Mouse (Mus musculus): Measurements from ENCODE around the gene Tmem260.
A peak's percentile ranks its signal among the peaks of the same experiment; 100 is the strongest.

Tmem260 gene

GRCm38 (mm10) chr14:48481591-48481990 lies 35.7 kb downstream of the Tmem260 start:
- DNase-seq (ENCODE audit: low read depth), result no peak

DNA sequence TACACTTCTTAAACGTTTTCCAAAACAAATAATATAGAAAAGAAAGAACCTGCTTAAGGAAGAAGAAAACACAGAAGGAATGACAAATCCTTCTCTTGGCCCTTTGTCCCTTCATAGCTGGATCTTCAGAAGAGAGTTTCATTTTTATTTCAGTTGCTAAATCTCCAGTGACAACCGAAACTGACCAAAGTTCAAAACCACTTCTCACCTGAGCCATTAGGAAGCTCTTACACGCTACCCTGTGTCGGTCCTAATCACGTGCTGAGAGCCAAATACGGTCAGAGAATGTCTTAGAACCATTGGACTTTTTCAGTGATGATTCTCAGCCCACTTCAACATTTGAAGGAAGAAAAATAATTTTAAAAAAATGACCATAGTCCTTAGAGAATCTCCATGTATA lies 36.8 kb downstream of the Tmem260 start:
- no peak for DNase-seq (ENCODE audit: low read depth)

- DNase-seq (ENCODE audit: low read depth), result peak; percentile 11
These were observed 48.0 kb downstream of the Tmem260 start for GRCm38 (mm10) chr14:48493896-48494295.

DNA sequence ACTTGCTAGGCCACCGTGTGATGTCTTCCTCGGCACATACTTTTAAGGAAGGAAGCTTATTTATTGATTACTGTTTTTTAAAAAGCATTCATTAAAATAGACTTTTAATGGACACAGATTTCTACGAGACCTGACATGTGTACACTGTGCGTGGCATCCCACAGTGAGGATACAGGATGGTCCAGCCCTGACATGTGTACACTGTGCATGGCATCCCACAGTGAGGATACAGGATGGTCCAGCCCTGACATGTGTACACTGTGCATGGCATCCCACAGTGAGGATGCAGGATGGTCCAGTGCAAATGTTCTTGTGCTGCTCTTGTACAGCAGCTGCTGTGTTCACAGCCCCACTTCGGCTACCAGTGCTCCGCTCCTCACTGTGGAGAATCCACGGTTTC lies 56.6 kb downstream of the Tmem260 start:
- DNase-seq (ENCODE audit: low read depth), result no peak

DNA sequence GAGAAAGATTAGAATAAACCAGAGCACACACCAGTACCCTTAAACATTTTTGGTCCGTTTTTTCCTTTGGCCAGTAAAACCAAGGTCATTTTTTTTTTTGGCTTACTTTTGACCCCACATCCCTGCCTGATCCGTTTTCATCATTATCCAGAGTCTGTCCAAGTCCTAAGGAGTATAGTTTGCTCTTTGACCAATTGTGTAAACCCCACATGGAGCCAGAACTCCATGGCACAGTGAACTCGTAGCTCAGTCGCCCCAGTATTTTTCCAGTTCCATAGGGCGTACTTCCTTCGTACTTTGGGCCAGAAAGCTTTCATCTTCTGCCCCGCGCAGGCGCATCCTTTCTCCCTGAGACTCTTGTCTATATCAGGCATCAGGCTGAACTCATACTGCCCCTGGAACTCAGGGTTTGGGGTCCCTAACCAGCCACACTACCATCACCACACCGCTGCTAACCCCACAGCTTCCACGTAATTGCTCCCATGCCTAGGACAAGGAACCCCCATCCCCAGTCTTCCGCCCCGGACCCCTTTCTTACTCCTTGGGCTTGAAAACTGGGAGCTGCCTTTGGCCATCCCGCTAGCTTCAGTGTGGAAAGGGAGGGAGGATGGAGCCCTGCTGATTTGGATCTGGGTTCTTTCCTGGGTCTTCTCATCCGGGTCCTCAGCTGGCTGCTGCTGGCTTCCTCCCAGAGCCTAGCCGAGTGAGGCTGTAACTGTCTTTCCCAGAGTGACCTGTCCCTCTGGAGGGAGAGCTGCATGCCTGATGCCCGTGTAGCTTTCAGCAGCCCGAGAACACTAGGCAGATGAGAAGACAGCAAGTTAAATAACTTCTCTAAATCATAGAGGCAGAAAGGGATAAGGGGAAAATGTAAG lies 58.0 kb downstream of the Tmem260 start:
- DNase-seq (ENCODE audit: low read depth), result no peak

DNA sequence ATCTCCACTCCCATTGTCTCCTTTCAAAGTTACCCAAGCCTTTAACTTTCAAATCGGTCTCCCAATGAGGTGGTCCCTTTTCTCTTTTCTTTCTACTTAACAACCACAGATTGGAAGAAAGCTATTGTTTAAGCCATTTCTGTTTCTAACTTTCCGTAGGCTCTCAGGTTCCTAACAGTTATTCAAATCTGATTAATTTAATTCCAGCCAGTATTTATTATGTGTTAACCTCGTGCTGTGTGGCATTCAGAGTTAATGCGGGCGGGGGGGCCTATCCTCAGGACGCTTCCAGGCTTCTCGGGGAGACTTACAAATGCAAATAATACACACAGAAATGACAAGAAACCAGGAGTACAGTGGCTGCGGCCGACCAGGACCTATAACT lies 58.6 kb downstream of the Tmem260 start:
- DNase-seq (ENCODE audit: low read depth), result no peak

DNA sequence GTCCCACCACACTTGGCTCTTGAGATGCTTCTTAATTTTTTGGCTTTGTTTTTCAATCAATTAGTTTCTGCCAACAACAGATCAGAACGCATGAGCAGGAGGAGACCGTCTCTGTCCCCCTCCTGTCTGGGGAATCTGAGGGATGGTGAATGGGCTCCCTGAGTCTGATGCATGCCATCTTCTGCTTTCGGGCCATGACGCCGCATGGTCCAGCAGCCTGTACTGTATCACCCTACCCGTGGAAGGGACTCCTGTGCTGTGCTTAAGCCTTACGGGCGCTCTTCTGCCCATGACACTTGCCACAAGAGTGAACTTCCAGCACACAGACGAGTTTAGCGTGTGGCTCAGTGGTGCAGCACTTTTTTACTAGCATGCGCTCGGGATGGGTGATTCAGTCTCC lies 59.7 kb downstream of the Tmem260 start:
- DNase-seq (ENCODE audit: low read depth), result no peak

- DNase-seq (ENCODE audit: low read depth), result no peak
These were observed 61.5 kb downstream of the Tmem260 start for GRCm38 (mm10) chr14:48507376-48507775.

GRCm38 (mm10) chr14:48509131-48509530 lies 63.2 kb downstream of the Tmem260 start:
- DNase-seq (ENCODE audit: low read depth), result no peak

- no peak for DNase-seq (ENCODE audit: low read depth)
These were observed 67.3 kb downstream of the Tmem260 start for GRCm38 (mm10) chr14:48513098-48513823.

- no peak for DNase-seq (ENCODE audit: low read depth)
These were observed 68.0 kb downstream of the Tmem260 start for GRCm38 (mm10) chr14:48513824-48514493.

GRCm38 (mm10) chr14:48514620-48515019 lies 68.7 kb downstream of the Tmem260 start:
- no peak for DNase-seq (ENCODE audit: low read depth)

DNA sequence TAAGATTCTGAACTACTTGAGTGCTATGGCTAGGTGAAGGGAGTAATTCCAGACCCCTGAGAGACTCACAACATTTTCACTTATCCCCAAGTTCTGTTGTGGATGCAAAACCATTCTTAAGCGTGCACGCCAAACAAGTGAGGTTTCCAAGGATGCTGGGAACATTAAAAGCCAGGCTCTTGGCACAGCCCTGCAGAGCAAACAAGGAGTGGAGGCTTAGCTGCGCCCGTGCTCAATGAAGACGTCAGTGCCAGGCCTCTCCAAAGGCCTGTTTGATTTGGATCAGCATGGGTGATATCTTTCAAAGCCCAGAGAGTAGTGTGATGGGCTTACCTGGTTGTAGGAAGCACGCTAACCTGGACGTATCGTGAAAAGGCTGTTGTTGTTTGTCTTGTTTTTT lies 69.6 kb downstream of the Tmem260 start:
- DNase-seq (ENCODE audit: low read depth), result no peak

GRCm38 (mm10) chr14:48523361-48523760 lies 77.4 kb downstream of the Tmem260 start:
- no peak for DNase-seq (ENCODE audit: low read depth)

DNA sequence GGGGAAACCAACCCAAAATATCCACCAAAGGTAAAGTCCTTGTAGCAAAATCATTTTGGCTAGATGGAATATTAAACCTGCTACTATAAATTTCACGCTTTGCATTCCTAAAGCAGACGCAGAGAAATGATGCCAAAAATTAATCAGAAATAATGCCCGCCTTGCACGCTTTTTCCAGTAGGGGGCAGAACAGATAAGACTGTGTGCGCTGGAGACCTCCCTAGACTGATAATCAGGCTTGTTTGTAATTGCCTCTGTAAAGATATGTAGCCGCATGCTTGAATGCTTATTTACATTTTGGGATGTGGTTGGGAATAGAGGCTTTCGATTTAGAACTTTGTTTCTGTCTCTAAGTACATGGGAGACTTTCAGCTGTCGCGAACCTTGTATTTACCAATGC lies 78.2 kb downstream of the Tmem260 start:
- peak; percentile 17 for DNase-seq (ENCODE audit: low read depth)

DNA sequence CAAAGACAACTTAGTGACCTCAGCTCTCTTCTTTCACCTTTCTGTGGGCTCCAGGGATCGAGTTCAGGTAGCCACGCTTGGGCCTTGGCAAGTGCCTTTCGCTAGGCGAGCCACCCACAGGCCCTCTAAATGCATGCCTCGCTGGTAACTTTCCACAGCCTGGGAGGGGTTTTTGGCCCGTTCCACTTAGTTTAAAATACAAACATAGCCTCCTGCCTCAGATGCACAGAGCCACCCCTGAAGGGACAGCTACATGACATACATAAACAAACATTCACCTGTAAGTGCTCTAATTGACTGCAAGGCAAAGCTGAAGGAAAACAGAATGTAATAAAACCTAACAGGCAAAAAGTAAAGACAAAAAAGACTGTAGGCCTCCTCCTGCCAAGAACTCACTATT lies 79.1 kb downstream of the Tmem260 start:
- no peak for DNase-seq (ENCODE audit: low read depth)

DNA sequence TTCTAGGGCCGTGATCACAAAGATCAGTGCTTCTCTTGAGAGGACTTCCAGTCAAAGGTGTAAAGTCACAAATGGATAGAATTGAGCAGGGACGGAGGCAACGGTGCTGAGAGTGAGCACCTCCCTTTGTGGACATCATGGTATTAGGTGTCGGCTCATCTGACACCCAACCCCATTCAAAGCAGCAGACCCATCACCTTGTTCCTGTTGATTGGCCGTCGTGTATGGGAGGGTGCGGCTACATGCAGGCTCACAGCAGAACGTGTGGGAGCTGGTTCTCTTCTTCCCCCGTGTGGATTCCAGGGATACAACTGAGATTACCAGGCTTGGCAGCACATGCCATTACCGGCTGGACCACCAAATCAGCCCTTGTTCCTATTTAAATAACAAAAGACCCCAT lies 84.7 kb downstream of the Tmem260 start:
- DNase-seq (ENCODE audit: low read depth), result no peak

- DNase-seq (ENCODE audit: low read depth), result peak; percentile 73
These were observed 92.2 kb downstream of the Tmem260 start for GRCm38 (mm10) chr14:48537795-48538766.

DNA sequence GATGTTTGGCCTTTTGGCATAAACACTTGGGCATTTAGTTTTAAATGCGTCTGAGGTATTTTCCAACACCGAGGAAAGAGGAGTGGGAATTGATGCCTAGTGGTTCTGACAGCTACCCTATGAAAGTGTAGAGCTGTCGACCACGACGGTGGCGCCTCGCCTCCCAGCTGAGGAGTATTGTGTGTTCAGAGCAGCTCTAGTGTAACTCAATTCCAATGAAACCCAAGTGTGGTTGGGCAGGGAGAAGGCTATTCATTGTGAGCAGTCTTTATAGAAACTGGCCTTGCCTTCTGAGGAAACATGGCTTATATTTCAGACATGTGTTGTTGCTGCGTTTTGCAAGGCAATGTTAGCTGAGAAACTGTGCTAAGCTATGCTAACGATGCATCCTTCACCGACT lies 99.2 kb downstream of the Tmem260 start:
- DNase-seq (ENCODE audit: low read depth), result no peak

DNA sequence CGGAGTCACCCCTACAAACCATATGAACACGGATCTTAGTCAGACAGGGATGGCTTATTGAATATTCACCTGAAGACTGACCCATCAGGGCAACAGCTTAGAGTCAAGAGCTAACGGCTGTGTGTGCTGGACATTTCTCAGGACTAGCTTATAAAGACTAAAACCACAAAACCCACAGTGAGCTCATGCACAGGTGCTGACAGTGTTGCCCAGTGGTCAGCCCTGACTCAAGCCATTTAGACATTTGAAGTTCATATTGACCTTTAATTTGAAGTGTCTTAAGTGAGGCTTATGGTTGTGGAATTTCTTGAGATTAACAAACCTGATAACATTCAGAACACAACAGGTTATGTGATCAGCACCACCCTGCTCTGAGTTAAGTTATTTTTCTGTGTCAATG lies 100.1 kb downstream of the Tmem260 start:
- no peak for DNase-seq (ENCODE audit: low read depth)

GRCm38 (mm10) chr14:48549703-48550102 lies 103.8 kb downstream of the Tmem260 start:
- no peak for DNase-seq (ENCODE audit: low read depth)

- no peak for DNase-seq (ENCODE audit: low read depth)
These were observed 107.3 kb downstream of the Tmem260 start for GRCm38 (mm10) chr14:48553216-48553615.

Data from c-Kit-positive CD71-positive TER-119-negative erythroid progenitor cells, embryonic 14.5 days (primary cell).